Mouse (Mus musculus) stomach, embryonic 14.5 days (tissue): Measurements from ENCODE around the gene Polr3c. TPM values are rescaled to one million over a fixed set of nuclear protein-coding genes. Genes with fewer than 3 reads are reported as not detected.

Experiments
- ATAC-seq: fragments of 200-750 bp; cut with Nextera tagmentation; 2 replicates; pipeline ENCODE4 v1.8.0; 2017; ENCODE audit warnings: low read depth, moderate TSS enrichment; ENCODE audit not compliant: insufficient number of reproducible peaks, insufficient read depth, low FRiP score
- H3K27ac ChIP-seq: fragments of 300-500 bp; sonication (generic); 2 replicates; pipeline ENCODE4 v1.5.1; 2014; ENCODE audit warnings: mild to moderate bottlenecking, low read length, moderate library complexity, mixed read lengths
- H3K27me3 ChIP-seq: fragments of 300-500 bp; sonication (generic); 2 replicates; pipeline ENCODE4 v1.6.1; 2014; ENCODE audit warnings: low read length, control low read depth, mixed read lengths; ENCODE audit not compliant: control insufficient read depth, insufficient read depth
- H3K36me3 ChIP-seq: fragments of 300-500 bp; sonication (generic); 2 replicates; pipeline ENCODE4 v1.6.1; 2014; ENCODE audit warnings: mild to moderate bottlenecking, control low read depth, low read length, moderate library complexity, mixed read lengths; ENCODE audit not compliant: control insufficient read depth, insufficient read depth
- H3K4me1 ChIP-seq: fragments of 300-500 bp; sonication (generic); 2 replicates; pipeline ENCODE4 v1.6.1; 2014; ENCODE audit warnings: low read length, control low read depth, mixed read lengths; ENCODE audit not compliant: control insufficient read depth, insufficient read depth
- H3K4me2 ChIP-seq: fragments of 300-500 bp; sonication (generic); replicated peaks from 2 replicates; pipeline ENCODE4 v1.6.1; 2014; ENCODE audit warnings: low read depth, low read length, control low read depth
- H3K4me3 ChIP-seq: fragments of 300-500 bp; sonication (generic); 2 replicates; pipeline ENCODE4 v1.5.1; 2014; ENCODE audit warnings: low read depth, low read length, control low read depth
- H3K9ac ChIP-seq: fragments of 300-500 bp; sonication (generic); replicated peaks from 2 replicates; pipeline ENCODE4 v1.6.1; 2014; ENCODE audit warnings: low read depth, mild to moderate bottlenecking, control low read depth, low read length, moderate library complexity, mixed read lengths
- H3K9me3 ChIP-seq: fragments of 300-500 bp; sonication (generic); 2 replicates; pipeline ENCODE4 v1.6.1; 2016; ENCODE audit warnings: low read depth, low read length, control low read depth; ENCODE audit not compliant: control insufficient read depth
- WGBS: fragments of 180-500 bp; shearing (Covaris S2); extraction: QIAGEN DNeasy Blood & Tissue Kit; methylation state at CpG from one replicate; pipeline ENCODE4 v1.1.7; 2014; 5-methylcytosine and 5-hydroxymethylcytosine counted together
- polyA plus RNA-seq: library from polyadenylated mRNA; unstranded; fragments of >200 nt; fragmentation: Nextera tagmentation; extraction: Ambion mirVana; gene quantifications from 2 replicates; pipeline ENCODE4 v1.2.1, GENCODE M21; 2014

Gene Polr3c
- polyA plus RNA-seq, 1 experiment from 2014 or later = 32.5 TPM

- H3K4me2 ChIP-seq = no peak overlapping the region
- ATAC-seq = no peak
- H3K4me3 ChIP-seq = no peak overlapping the region
- H3K27me3 ChIP-seq = 0 out of 2 replicates have a peak, but pooled peaks cover 5% of the 10 kb centered on the region
- H3K9me3 ChIP-seq = no peaks in the 10 kb centered on the region
- WGBS = 87% methylated on average over 11 of the region's 11 CpGs
- H3K9ac ChIP-seq = no peak overlapping the region
- H3K36me3 ChIP-seq = peaks cover 39% of the 10 kb centered on the region
- no peak overlapping the region for H3K27ac ChIP-seq
- no peaks in the 10 kb centered on the region for H3K4me1 ChIP-seq
Observed at GRCm38 (mm10) chr3:96706217-96706616, 21.2 kb downstream of the Polr3c start.

GRCm38 (mm10) chr3:96704778-96705177 is 22.6 kb downstream of the Polr3c start:
- 67% methylated on average over 11 of the region's 11 CpGs for WGBS
- Histone ChIP-seq H3K4me3 (no peak overlapping the region), H3K36me3 (peaks cover 50% of the 10 kb centered on the region), H3K9me3 (no peaks in the 10 kb centered on the region), H3K27ac (no peak overlapping the region), H3K27me3 (0 out of 2 replicates have a peak, but pooled peaks cover 5% of the 10 kb centered on the region), H3K9ac (no peak overlapping the region), H3K4me1 (no peaks in the 10 kb centered on the region), H3K4me2 (no peak overlapping the region)
- ATAC-seq = no peak

- Histone ChIP-seq H3K27ac (no peak overlapping the region), H3K4me1 (peaks cover 8% of the 10 kb centered on the region), H3K9me3 (no peaks in the 10 kb centered on the region), H3K4me2 (no peak overlapping the region), H3K4me3 (no peak overlapping the region), H3K9ac (no peak overlapping the region), H3K27me3 (no peaks in the 10 kb centered on the region), H3K36me3 (peaks cover 55% of the 10 kb centered on the region)
- ATAC-seq = no peak
- 85% methylated on average over 4 of the region's 4 CpGs for WGBS
Observed at GRCm38 (mm10) chr3:96701003-96701402, 26.4 kb downstream of the Polr3c start.

GRCm38 (mm10) chr3:96700376-96700775 is 27.1 kb downstream of the Polr3c start:
- 60% methylated on average over 7 of the region's 7 CpGs for WGBS
- H3K4me2 ChIP-seq = no peak overlapping the region
- H3K9ac ChIP-seq = no peak overlapping the region
- ATAC-seq = no peak
- H3K4me1 ChIP-seq = peaks cover 14% of the 10 kb centered on the region
- peaks cover 55% of the 10 kb centered on the region for H3K36me3 ChIP-seq
- no peaks in the 10 kb centered on the region for H3K27me3 ChIP-seq
- no peak overlapping the region for H3K27ac ChIP-seq
- no peak overlapping the region for H3K4me3 ChIP-seq
- H3K9me3 ChIP-seq = no peaks in the 10 kb centered on the region

GRCm38 (mm10) chr3:96698993-96699690 is 28.3 kb downstream of the Polr3c start:
- peaks cover 45% of the 10 kb centered on the region for H3K36me3 ChIP-seq
- H3K4me1 ChIP-seq = peaks cover 14% of the 10 kb centered on the region
- no peak overlapping the region for H3K9ac ChIP-seq
- H3K27ac ChIP-seq = no peak overlapping the region
- no peaks in the 10 kb centered on the region for H3K9me3 ChIP-seq
- H3K4me2 ChIP-seq = no peak overlapping the region
- 47% methylated on average over 19 of the region's 19 CpGs for WGBS
- ATAC-seq = no peak
- no peak overlapping the region for H3K4me3 ChIP-seq
- H3K27me3 ChIP-seq = no peaks in the 10 kb centered on the region

GRCm38 (mm10) chr3:96696766-96697732 is 30.4 kb downstream of the Polr3c start:
- H3K27me3 ChIP-seq = no peaks in the 10 kb centered on the region
- H3K9me3 ChIP-seq = no peaks in the 10 kb centered on the region
- peaks cover 14% of the 10 kb centered on the region for H3K4me1 ChIP-seq
- peak overlapping the region; percentile 77 for H3K4me2 ChIP-seq
- H3K27ac ChIP-seq = peak overlapping the region; percentile 94
- peak overlapping the region; percentile 69 for H3K9ac ChIP-seq
- H3K36me3 ChIP-seq = peaks cover 28% of the 10 kb centered on the region
- peak overlapping the region; percentile 74 for H3K4me3 ChIP-seq
- 1% methylated on average over 84 of the region's 85 CpGs for WGBS
- ATAC-seq = peak; percentile 92

GRCm38 (mm10) chr3:96696198-96696765 is 31.1 kb downstream of the Polr3c start, which contains the start of gene Pias3:
Pias3 (plus strand) TSS chr3:96696384.
- Histone ChIP-seq H3K9ac (peak within 1 kb of the TSS; percentile 69), H3K36me3 (peaks cover 21% of the 10 kb centered on the region), H3K4me2 (peak within 1 kb of the TSS; percentile 77), H3K27me3 (no peaks in the 10 kb centered on the region), H3K4me1 (peaks cover 14% of the 10 kb centered on the region), H3K27ac (peak within 1 kb of the TSS; percentile 94), H3K4me3 (peak within 1 kb of the TSS; percentile 74), H3K9me3 (no peaks in the 10 kb centered on the region)
- WGBS = under 1% methylated on average over 34 of the region's 35 CpGs
- ATAC-seq = peak; percentile 85

- 79% methylated on average over 1 of the region's 1 CpGs for WGBS
- Histone ChIP-seq H3K36me3 (no peaks in the 10 kb centered on the region), H3K27me3 (no peaks in the 10 kb centered on the region), H3K27ac (no peak overlapping the region), H3K9me3 (no peaks in the 10 kb centered on the region), H3K4me2 (no peak overlapping the region), H3K4me3 (no peak overlapping the region), H3K4me1 (peaks cover 14% of the 10 kb centered on the region), H3K9ac (no peak overlapping the region)
- no peak for ATAC-seq
Observed at GRCm38 (mm10) chr3:96693579-96693978, 33.8 kb downstream of the Polr3c start.
